Mouse (Mus musculus) layer of hippocampus, postnatal 10 days (tissue): ENCODE results near the gene Pla2g2e. TPM values are rescaled to one million over a fixed set of nuclear protein-coding genes. Genes with fewer than 3 reads are reported as not detected.
"Not testable (repeated sequence)": the region's sequence is repeated elsewhere in the genome, so short reads cannot be mapped to it uniquely, and the experiment has no call there.

Experiments
- DNase-seq, 2 experiments: peaks; one replicate each; pipeline ENCODE4 v3.0.0; 2021; ENCODE audit warnings: low spot score in 2 of 2
- long read RNA-seq: library from polyadenylated mRNA; stranded (forward); transcript quantifications from one replicate; pipeline ENCODE4 v2.0.0, GENCODE M21; 2023
- total RNA-seq, 2 experiments: library from RNA; stranded (reverse); gene quantifications; 2 replicates each; pipeline ENCODE4 v1.2.3; 2021

Pla2g2e gene
- total RNA-seq = not detected
- long read RNA-seq = 0 reads

GRCm38 (mm10) chr4:138877731-138878130, at the start of gene Pla2g2e:
TSS of gene Pla2g2e (plus strand) at chr4:138877942.
- no peak for DNase-seq

- DNase-seq = no peak
Measured at GRCm38 (mm10) chr4:138839806-138840205, 37.9 kb upstream of the Pla2g2e start.

- DNase-seq = no peak
Measured at GRCm38 (mm10) chr4:138840726-138841125, 37.0 kb upstream of the Pla2g2e start.

GRCm38 (mm10) chr4:138841386-138841785, 36.4 kb upstream of the Pla2g2e start:
- peak; percentile 80 to 83 for DNase-seq

GRCm38 (mm10) chr4:138851463-138851862, 26.3 kb upstream of the Pla2g2e start:
- DNase-seq = peak; percentile 88 to 90

- DNase-seq = no peak
Measured at GRCm38 (mm10) chr4:138852961-138853360, 24.8 kb upstream of the Pla2g2e start.

- peak in 1 of 2 experiments; percentile 8 for DNase-seq
Measured at GRCm38 (mm10) chr4:138855092-138855632, 22.6 kb upstream of the Pla2g2e start.

- DNase-seq = peak; percentile 80
Measured at GRCm38 (mm10) chr4:138856491-138856890, 21.3 kb upstream of the Pla2g2e start.

- peak in 1 of 2 experiments; percentile 10 for DNase-seq
Measured at GRCm38 (mm10) chr4:138857576-138857975, 20.2 kb upstream of the Pla2g2e start.

- DNase-seq = peak in 1 of 2 experiments; percentile 28
Measured at GRCm38 (mm10) chr4:138858446-138858845, 19.3 kb upstream of the Pla2g2e start.

GRCm38 (mm10) chr4:138859245-138859644, 18.5 kb upstream of the Pla2g2e start:
- DNase-seq = peak; percentile 41 to 57

- DNase-seq = peak; percentile 89 to 91
Measured at GRCm38 (mm10) chr4:138859728-138860127, 18.0 kb upstream of the Pla2g2e start.

GRCm38 (mm10) chr4:138863344-138863998, 14.3 kb upstream of the Pla2g2e start, which contains the start of gene Pla2g5:
TSS of gene Pla2g5 (minus strand) at chr4:138863482.
- DNase-seq = peak in 1 of 2 experiments; percentile 6

- no peak for DNase-seq
Measured at GRCm38 (mm10) chr4:138865092-138865491, 12.7 kb upstream of the Pla2g2e start.

- no peak for DNase-seq
Measured at GRCm38 (mm10) chr4:138865991-138866390, 11.8 kb upstream of the Pla2g2e start.

- DNase-seq = peak; percentile 83 to 86
Measured at GRCm38 (mm10) chr4:138866413-138866812, 11.3 kb upstream of the Pla2g2e start.

- DNase-seq = no peak
Measured at GRCm38 (mm10) chr4:138868666-138869065, 9.1 kb upstream of the Pla2g2e start.

GRCm38 (mm10) chr4:138873864-138874263, 3.9 kb upstream of the Pla2g2e start, which contains the start of gene Gm13030:
TSS of gene Gm13030 (minus strand) at chr4:138873964.
- DNase-seq = no peak

- DNase-seq = not testable (repeated sequence)
Measured at GRCm38 (mm10) chr4:138875275-138875674, 2.5 kb upstream of the Pla2g2e start.

- DNase-seq = no peak
Measured at GRCm38 (mm10) chr4:138875986-138876385, 1.8 kb upstream of the Pla2g2e start.

GRCm38 (mm10) chr4:138878783-138879182, 1.0 kb downstream of the Pla2g2e start:
- no peak for DNase-seq

- no peak for DNase-seq
Measured at GRCm38 (mm10) chr4:138879808-138880207, 2.1 kb downstream of the Pla2g2e start.
